Comparison of ENCODE assay signal across 8 mouse cellular contexts in the genomic region with DNA sequence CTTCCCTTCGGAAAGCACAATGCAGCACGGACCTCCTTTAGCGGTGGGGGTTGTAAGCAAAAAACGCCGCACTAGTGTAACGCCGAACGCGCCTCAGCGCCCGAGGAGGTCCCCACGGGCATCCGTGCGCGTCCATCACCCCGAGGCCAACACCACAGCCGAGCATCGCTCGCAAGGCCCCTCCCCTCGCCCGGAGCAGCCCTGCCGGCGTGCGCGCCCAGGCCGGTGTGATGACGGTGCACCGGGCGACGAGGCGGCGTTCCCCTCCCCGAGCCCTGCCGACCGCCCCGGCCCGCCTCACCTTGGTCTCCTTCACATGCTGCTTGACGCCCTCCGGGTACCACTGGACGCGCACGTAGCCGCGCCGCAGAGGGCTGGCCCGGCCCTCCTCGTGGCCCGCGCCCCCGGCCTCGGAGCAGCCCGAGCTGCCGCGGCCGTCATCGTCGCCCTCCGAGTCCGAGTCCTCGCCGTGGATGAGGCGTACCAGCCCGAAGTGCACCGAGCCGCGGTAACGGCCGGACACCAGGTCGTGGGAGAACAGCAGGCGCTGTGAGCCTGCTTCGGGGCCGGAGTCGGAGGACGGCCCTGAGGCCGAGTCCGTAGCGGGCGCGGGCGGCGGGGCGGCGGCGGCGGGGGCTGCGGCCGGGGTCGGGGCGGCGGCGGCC. TPM values are rescaled to one million over a fixed set of nuclear protein-coding genes. Genes with fewer than 3 reads are reported as not detected.
A peak's percentile ranks its signal among the peaks of the same experiment; 100 is the strongest.
DNase-seq lines count a peak whose midpoint lies in the region; ATAC-seq and TF ChIP-seq lines count a peak whose summit lies in the region.

No protein-coding gene starts in this region.

- H3K4me2 ChIP-seq in embryonic facial prominence, embryonic 11.5 days (ENCODE audit: low read depth, low read length), result peak overlapping the region; percentile 80
- H3K4me2 ChIP-seq in heart, embryonic 12.5 days, result peak overlapping the region; percentile 81
- peak overlapping the region; percentile 56 for H3K4me2 ChIP-seq in neural tube, embryonic 14.5 days (ENCODE audit: low read depth, low read length)

- H3K27me3 ChIP-seq in embryonic facial prominence, embryonic 11.5 days (ENCODE audit: control insufficient read depth, insufficient read depth, low read length), result no peaks in the 10 kb centered on the region
- H3K27me3 ChIP-seq in heart, embryonic 12.5 days (replicated peaks), result no peaks in the 10 kb centered on the region
- no peaks in the 10 kb centered on the region for H3K27me3 ChIP-seq in neural tube, embryonic 14.5 days (ENCODE audit: control insufficient read depth, insufficient read depth, low read length)
- no peaks in the 10 kb centered on the region for H3K27me3 ChIP-seq in testis, adult 2 months (ENCODE audit: control insufficient read depth, insufficient read depth, low read length)

- H3K4me1 ChIP-seq in embryonic facial prominence, embryonic 11.5 days (ENCODE audit: control insufficient read depth, insufficient read depth, low read length), result peaks cover 2% of the 10 kb centered on the region; the same call in 1 of the 2 replicates
- H3K4me1 ChIP-seq in heart, embryonic 12.5 days (replicated peaks), result peaks cover 31% of the 10 kb centered on the region
- no peaks in the 10 kb centered on the region for H3K4me1 ChIP-seq in lung, adult 2 months (ENCODE audit: control insufficient read depth, insufficient read depth, low read length)
- peaks cover 30% of the 10 kb centered on the region for H3K4me1 ChIP-seq in neural tube, embryonic 14.5 days (ENCODE audit: control insufficient read depth, insufficient read depth, low read length)
- peaks cover 6% of the 10 kb centered on the region for H3K4me1 ChIP-seq in testis, adult 2 months (ENCODE audit: control insufficient read depth, insufficient read depth, low read length)

- no peaks in the 10 kb centered on the region for H3K9me3 ChIP-seq in embryonic facial prominence, embryonic 11.5 days (replicated peaks; ENCODE audit: control insufficient read depth, low read length)
- no peaks in the 10 kb centered on the region for H3K9me3 ChIP-seq in heart, embryonic 12.5 days (replicated peaks)
- no peaks in the 10 kb centered on the region for H3K9me3 ChIP-seq in neural tube, embryonic 14.5 days (ENCODE audit: control insufficient read depth, low read length)

- H3K4me3 ChIP-seq in embryonic facial prominence, embryonic 11.5 days (ENCODE audit: low read depth, low read length), result peak overlapping the region; percentile 93
- H3K4me3 ChIP-seq in heart, embryonic 12.5 days, result peak overlapping the region; percentile 83
- peak overlapping the region; percentile 79 for H3K4me3 ChIP-seq in lung, adult 2 months (replicated peaks; ENCODE audit: extremely low read depth, low read depth, low read length)
- peak overlapping the region; percentile 100 for H3K4me3 ChIP-seq in neural tube, embryonic 14.5 days (ENCODE audit: low read depth, low read length)
- H3K4me3 ChIP-seq in testis, adult 2 months (ENCODE audit: control insufficient read depth, low read depth, low read length), result peak overlapping the region; percentile 91

- no peak for TF ChIP-seq CTCF in lung, adult 2 months (IDR thresholded peaks at IDR 0.05; ENCODE audit: insufficient read depth, low read length)
- TF ChIP-seq CTCF in testis, adult 2 months (IDR thresholded peaks at IDR 0.05; ENCODE audit: control insufficient read depth, insufficient read depth, insufficient replicate concordance, low read depth, low read length), result no peak

- no peak for TF ChIP-seq POLR2A in lung, adult 2 months (IDR thresholded peaks at IDR 0.05; ENCODE audit: borderline replicate concordance, extremely low read depth, low read depth, low read length)
- no peak for TF ChIP-seq POLR2A in testis, adult 2 months (IDR thresholded peaks at IDR 0.05; ENCODE audit: control insufficient read depth, low read depth, low read length)

- peak overlapping the region; percentile 73 for H3K27ac ChIP-seq in embryonic facial prominence, embryonic 11.5 days (replicated peaks; ENCODE audit: low read depth, low read length)
- peak overlapping the region; percentile 81 for H3K27ac ChIP-seq in heart, embryonic 12.5 days (ENCODE audit: poor library complexity, severe bottlenecking)
- peak overlapping the region; percentile 96 for H3K27ac ChIP-seq in neural tube, embryonic 14.5 days (ENCODE audit: low read depth, low read length)
- peak overlapping the region; percentile 67 for H3K27ac ChIP-seq in testis, adult 2 months (ENCODE audit: control insufficient read depth, insufficient read depth, low read depth, low read length)

- ATAC-seq in embryonic facial prominence, embryonic 11.5 days (replicated peaks; ENCODE audit: insufficient number of reproducible peaks, low FRiP score, low TSS enrichment, low read depth), result peak; percentile 74
- ATAC-seq in heart, embryonic 12.5 days (ENCODE audit: insufficient number of reproducible peaks, low FRiP score), result peak; percentile 88
- ATAC-seq in neural tube, embryonic 14.5 days (ENCODE audit: low read depth), result peak; percentile 78

- H3K36me3 ChIP-seq in embryonic facial prominence, embryonic 11.5 days (replicated peaks; ENCODE audit: control insufficient read depth, insufficient read depth, low read depth, low read length), result no peaks in the 10 kb centered on the region
- no peaks in the 10 kb centered on the region for H3K36me3 ChIP-seq in heart, embryonic 12.5 days
- no peaks in the 10 kb centered on the region for H3K36me3 ChIP-seq in neural tube, embryonic 14.5 days (ENCODE audit: control insufficient read depth, insufficient read depth, low read length)
- no peaks in the 10 kb centered on the region; the same call in 1 of the 2 replicates for H3K36me3 ChIP-seq in testis, adult 2 months (ENCODE audit: control insufficient read depth, insufficient read depth, low read length)

- under 1% methylated on average over 71 of the region's 91 CpGs for WGBS in embryonic facial prominence, embryonic 11.5 days
- under 1% methylated on average over 89 of the region's 91 CpGs for WGBS in heart, embryonic 12.5 days
- 2% methylated on average over 90 of the region's 91 CpGs for WGBS in lung, adult 2 months
- WGBS in neural tube, embryonic 14.5 days, result under 1% methylated on average over 69 of the region's 91 CpGs

- peak; percentile 78 for DNase-seq in CD4-positive, CD25-positive, alpha-beta regulatory T cell, adult 2 months (ENCODE audit: low read depth, low spot score)
- DNase-seq in adrenal gland, postnatal 10 days, result peak; percentile 69
- peak; percentile 59 for DNase-seq in embryonic facial prominence, embryonic 11.5 days (ENCODE audit: low spot score)
- peak; percentile 67 for DNase-seq in kidney, postnatal 10 days
- peak; percentile 64 for DNase-seq in lung, adult 2 months

- H3K9ac ChIP-seq in embryonic facial prominence, embryonic 11.5 days (replicated peaks; ENCODE audit: low read length), result peak overlapping the region; percentile 94
- H3K9ac ChIP-seq in heart, embryonic 12.5 days, result peak overlapping the region; percentile 85
- H3K9ac ChIP-seq in neural tube, embryonic 14.5 days (replicated peaks; ENCODE audit: low read depth, low read length), result peak overlapping the region; percentile 96

RNA-seq across cellular contexts. Expression of a gene that starts 0.4 kb away (rescaled TPM):
- total RNA-seq in adrenal gland, postnatal 10 days (2021), result 10 to 100 TPM; 20.8 to 29.8 TPM
- 17.2 and 17.4 TPM in 2 replicates for polyA plus RNA-seq in embryonic facial prominence, embryonic 11.5 days (2014; fragmentation: Nextera tagmentation; extraction: Ambion mirVana)
- polyA plus RNA-seq in heart, embryonic 12.5 days (2016; fragmentation: Nextera tagmentation; extraction: Ambion mirVana), result 18.1 and 19.9 TPM in 2 replicates
- polyA plus RNA-seq in lung, adult 2 months (2012; rRNA removed), result 18.3 and 18.8 TPM in 2 replicates
- polyA plus RNA-seq in neural tube, embryonic 14.5 days (2014; fragmentation: Nextera tagmentation; extraction: Ambion mirVana), result 26.2 and 30.2 TPM in 2 replicates
- 31.6 and 34.8 TPM in 2 replicates for polyA plus RNA-seq in testis, adult 2 months (2012; rRNA removed)

RNA-seq across cellular contexts. Expression of a gene that starts 5.4 kb away (rescaled TPM):
- not detected for total RNA-seq in adrenal gland, postnatal 10 days (2021)
- not detected in 2 replicates for polyA plus RNA-seq in embryonic facial prominence, embryonic 11.5 days (2014; fragmentation: Nextera tagmentation; extraction: Ambion mirVana)
- polyA plus RNA-seq in heart, embryonic 12.5 days (2016; fragmentation: Nextera tagmentation; extraction: Ambion mirVana), result not detected in 2 replicates
- polyA plus RNA-seq in lung, adult 2 months (2012; rRNA removed), result 0.15 TPM in 1 of 2 replicates, not detected in the other
- 0.26 and 0.40 TPM in 2 replicates for polyA plus RNA-seq in neural tube, embryonic 14.5 days (2014; fragmentation: Nextera tagmentation; extraction: Ambion mirVana)
- polyA plus RNA-seq in testis, adult 2 months (2012; rRNA removed), result 0.23 and 0.45 TPM in 2 replicates

RNA-seq across cellular contexts. Expression of a gene that starts 46.0 kb away (rescaled TPM):
- total RNA-seq in adrenal gland, postnatal 10 days (2021), result 10 to 100 TPM; 11.1 to 14.4 TPM
- polyA plus RNA-seq in embryonic facial prominence, embryonic 11.5 days (2014; fragmentation: Nextera tagmentation; extraction: Ambion mirVana), result 2.8 and 3.1 TPM in 2 replicates
- polyA plus RNA-seq in heart, embryonic 12.5 days (2016; fragmentation: Nextera tagmentation; extraction: Ambion mirVana), result 7.5 and 8.1 TPM in 2 replicates
- polyA plus RNA-seq in lung, adult 2 months (2012; rRNA removed), result 82.2 and 87.8 TPM in 2 replicates
- 0.52 and 1.1 TPM in 2 replicates for polyA plus RNA-seq in neural tube, embryonic 14.5 days (2014; fragmentation: Nextera tagmentation; extraction: Ambion mirVana)
- polyA plus RNA-seq in testis, adult 2 months (2012; rRNA removed), result 6.3 and 7.5 TPM in 2 replicates

RNA-seq across cellular contexts. Expression of a gene that starts 50.1 kb away (rescaled TPM):
- total RNA-seq in adrenal gland, postnatal 10 days (2021), result 1 to 10 TPM; 3.0 to 5.1 TPM
- 5.0 and 7.2 TPM in 2 replicates for polyA plus RNA-seq in embryonic facial prominence, embryonic 11.5 days (2014; fragmentation: Nextera tagmentation; extraction: Ambion mirVana)
- polyA plus RNA-seq in heart, embryonic 12.5 days (2016; fragmentation: Nextera tagmentation; extraction: Ambion mirVana), result 1.6 and 2.1 TPM in 2 replicates
- polyA plus RNA-seq in lung, adult 2 months (2012; rRNA removed), result 41.8 and 45.8 TPM in 2 replicates
- polyA plus RNA-seq in neural tube, embryonic 14.5 days (2014; fragmentation: Nextera tagmentation; extraction: Ambion mirVana), result 0.54 and 3.6 TPM in 2 replicates
- polyA plus RNA-seq in testis, adult 2 months (2012; rRNA removed), result 3.3 and 4.2 TPM in 2 replicates

Comparison
In these comparisons a context has a peak if more than half of its experiments do, and no peak if none do; other contexts are left out.
1. Peak in every context shown above with its lines: DNase-seq, ATAC-seq, H3K4me3 ChIP-seq and H3K27ac ChIP-seq.